Mouse (Mus musculus): ENCODE data around the gene Dnajc1.

DNA sequence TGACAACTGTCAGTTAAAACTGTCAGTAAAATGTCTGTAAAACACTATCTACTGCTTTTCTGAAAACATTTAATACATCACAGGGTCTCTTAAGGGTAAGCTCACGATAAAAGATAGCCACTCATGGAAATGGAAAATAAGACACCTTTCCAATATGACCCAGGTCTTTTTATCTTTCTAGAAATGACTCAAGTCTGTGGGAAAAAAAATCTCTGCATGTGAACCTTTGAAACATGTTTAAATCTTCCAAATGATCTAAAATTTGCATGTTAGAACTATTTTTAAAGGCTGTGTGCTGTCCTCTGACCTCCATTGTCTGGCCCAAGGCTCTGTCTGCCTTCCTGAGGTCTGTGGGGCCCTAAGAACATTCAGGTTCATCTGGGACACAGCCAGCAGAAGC lies 11.0 kb upstream of the Dnajc1 start:
- TF ChIP-seq POLR2A (IDR thresholded peaks at IDR 0.05; ENCODE audit: borderline replicate concordance, extremely low read depth, low read depth, low read length) (no peak), CTCF (IDR thresholded peaks at IDR 0.05; ENCODE audit: insufficient read depth, low read length) (no peak)

All from lung, adult 2 months (tissue).